Mouse (Mus musculus) MEL (cell line): Measurements from ENCODE around the gene Hdac1. TPM values are rescaled to one million over a fixed set of nuclear protein-coding genes. Genes with fewer than 3 reads are reported as not detected.

ENCODE experiments used
- DNase-seq: peaks from one replicate; pipeline ENCODE4 v3.0.0; 2011; ENCODE audit warnings: low read depth, low spot score
- H3K27ac ChIP-seq: 2 replicates; pipeline ENCODE4 v1.5.1; 2012; ENCODE audit warnings: low read depth, mild to moderate bottlenecking, control low read depth, low read length, moderate library complexity; ENCODE audit not compliant: control insufficient read depth
- H3K27me3 ChIP-seq, 2 experiments: fragments of 150-350 bp in 1 of 2; sonication (generic) in 1 of 2; 2 replicates each; pipeline ENCODE4 v1.6.1; 2012; ENCODE audit warnings: low read length in 2 of 2, mild to moderate bottlenecking in 2 of 2, improper control_type of control experiment in 1 of 2, moderate library complexity in 1 of 2; ENCODE audit not compliant: insufficient read depth in 2 of 2, control insufficient read depth in 1 of 2
- H3K36me3 ChIP-seq, 2 experiments: 2 replicates each; pipeline ENCODE4 v1.6.1; 2012 to 2014; ENCODE audit warnings: low read length in 2 of 2, improper control_type of control experiment in 1 of 2, inconsistent platforms in 1 of 2, mild to moderate bottlenecking in 1 of 2; ENCODE audit not compliant: insufficient read depth in 2 of 2, control insufficient read depth in 1 of 2
- H3K4me1 ChIP-seq, 2 experiments: fragments of 150-350 bp in 1 of 2; sonication (generic) in 1 of 2; 2 replicates each; pipeline ENCODE4 v1.6.1; 2012; ENCODE audit warnings: low read length in 2 of 2, improper control_type of control experiment in 1 of 2, mild to moderate bottlenecking in 1 of 2; ENCODE audit not compliant: insufficient read depth in 2 of 2, control insufficient read depth in 1 of 2
- H3K4me3 ChIP-seq, 2 experiments: fragments of 150-350 bp in 1 of 2; sonication (generic) in 1 of 2; 2 replicates each; pipeline ENCODE4 v1.5.1; 2012; ENCODE audit warnings: low read depth in 2 of 2, low read length in 2 of 2, mild to moderate bottlenecking in 2 of 2, moderate library complexity in 2 of 2, control low read depth in 1 of 2, improper control_type of control experiment in 1 of 2; ENCODE audit not compliant: control insufficient read depth in 1 of 2, insufficient read depth in 1 of 2
- H3K79me2 ChIP-seq: 2 replicates; pipeline ENCODE4 v1.6.1; 2012; ENCODE audit warnings: mild to moderate bottlenecking, low read length, moderate library complexity; ENCODE audit not compliant: control insufficient read depth, poor library complexity, insufficient read depth
- H3K9ac ChIP-seq: 2 replicates; pipeline ENCODE4 v1.6.1; 2012; ENCODE audit warnings: low read depth, mild to moderate bottlenecking, control low read depth, low read length, moderate library complexity; ENCODE audit not compliant: control insufficient read depth, poor library complexity, severe bottlenecking
- H3K9me3 ChIP-seq: fragments of 150-350 bp; sonication (generic); replicated peaks from 2 replicates; pipeline ENCODE4 v1.6.1; 2012; ENCODE audit warnings: mild to moderate bottlenecking, low read length, improper control_type of control experiment, moderate library complexity; ENCODE audit not compliant: insufficient read depth
- ELF1 ChIP-seq: IDR thresholded peaks from 2 replicates; pipeline ENCODE4 v1.6.1; 2014; ENCODE audit warnings: low read depth, mild to moderate bottlenecking, inconsistent platforms, low read length, improper control_type of control experiment, moderate library complexity
- GATA1 ChIP-seq: IDR thresholded peaks from 2 replicates; pipeline ENCODE4 v1.6.1; 2011; ENCODE audit warnings: low read depth, low read length, improper control_type of control experiment
- HCFC1 ChIP-seq: IDR thresholded peaks from 2 replicates; pipeline ENCODE4 v1.6.1; 2012; ENCODE audit warnings: low read depth, mild to moderate bottlenecking, inconsistent platforms, low read length, improper control_type of control experiment, moderate library complexity
- MAFK ChIP-seq: IDR thresholded peaks from 2 replicates; pipeline ENCODE4 v1.6.1; 2011; ENCODE audit warnings: low read depth, mild to moderate bottlenecking, low read length, improper control_type of control experiment, borderline replicate concordance
- MXI1 ChIP-seq: IDR thresholded peaks from 2 replicates; pipeline ENCODE4 v1.6.1; 2011; ENCODE audit warnings: mild to moderate bottlenecking, low read depth, low read length, improper control_type of control experiment
- MYC ChIP-seq: IDR thresholded peaks from 2 replicates; pipeline ENCODE4 v1.6.1; 2011; ENCODE audit warnings: low read depth, mild to moderate bottlenecking, low read length, improper control_type of control experiment, moderate library complexity
- NRF1 ChIP-seq: IDR thresholded peaks from 2 replicates; pipeline ENCODE4 v1.6.1; 2014; ENCODE audit warnings: low read depth, mild to moderate bottlenecking, inconsistent platforms, low read length, improper control_type of control experiment, moderate library complexity; ENCODE audit not compliant: poor library complexity, insufficient read depth, severe bottlenecking
- POLR2A ChIP-seq, 2 experiments: IDR thresholded peaks; 2 replicates each; pipeline ENCODE4 v1.6.1; 2011 to 2012; ENCODE audit warnings: low read length in 2 of 2, mild to moderate bottlenecking in 2 of 2, control low read depth in 1 of 2, improper control_type of control experiment in 1 of 2, low read depth in 1 of 2, moderate library complexity in 1 of 2; ENCODE audit not compliant: control insufficient read depth in 1 of 2, insufficient read depth in 1 of 2, poor library complexity in 1 of 2
- RAD21 ChIP-seq: IDR thresholded peaks from 2 replicates; pipeline ENCODE4 v1.6.1; 2011; ENCODE audit warnings: mild to moderate bottlenecking, low read depth, low read length, improper control_type of control experiment
- SIN3A ChIP-seq: IDR thresholded peaks from 2 replicates; pipeline ENCODE4 v1.6.1; 2012; ENCODE audit warnings: low read length, improper control_type of control experiment, inconsistent platforms
- SMC3 ChIP-seq: IDR thresholded peaks from 2 replicates; pipeline ENCODE4 v1.6.1; 2011; ENCODE audit warnings: low read depth, low read length, improper control_type of control experiment
- TBP ChIP-seq: IDR thresholded peaks from 2 replicates; pipeline ENCODE4 v1.8.0; 2011; ENCODE audit warnings: low read depth, low read length, improper control_type of control experiment
- UBTF ChIP-seq: IDR thresholded peaks from 2 replicates; pipeline ENCODE4 v1.6.1; 2012; ENCODE audit warnings: low read depth, mild to moderate bottlenecking, inconsistent platforms, low read length, improper control_type of control experiment, moderate library complexity, borderline replicate concordance; ENCODE audit not compliant: insufficient read depth
- ZC3H11A ChIP-seq: IDR thresholded peaks from 2 replicates; pipeline ENCODE4 v1.6.1; 2012; ENCODE audit warnings: low read depth, mild to moderate bottlenecking, inconsistent platforms, low read length, improper control_type of control experiment
- ZMIZ1 ChIP-seq: IDR thresholded peaks from 2 replicates; pipeline ENCODE4 v1.6.1; 2012; ENCODE audit warnings: low read depth, mild to moderate bottlenecking, inconsistent platforms, low read length, improper control_type of control experiment, moderate library complexity
- ZNF384 ChIP-seq: IDR thresholded peaks from 2 replicates; pipeline ENCODE4 v1.6.1; 2012; ENCODE audit warnings: low read depth, mild to moderate bottlenecking, inconsistent platforms, low read length, improper control_type of control experiment
- polyA plus RNA-seq, 2 experiments: library from polyadenylated mRNA; stranded (reverse) in 1 of 2; unstranded in 1 of 2; fragments of >175 nt in 1 of 2; fragments of >200 nt in 1 of 2; gene quantifications; 2 replicates each; pipeline versions ENCODE4 v1.2.1 to v1.2.4; 2012; ENCODE audit warnings: low replicate concordance in 2 of 2, low read depth in 1 of 2; ENCODE audit not compliant: insufficient read length in 2 of 2, insufficient read depth in 1 of 2, missing spikeins in 1 of 2
- total RNA-seq: library from RNA; depleted of rRNA; stranded (reverse); fragments of 300-350 nt; gene quantifications from 2 replicates; pipeline ENCODE4 v1.2.3, GENCODE M21; 2012

The Hdac1 gene
- total and polyA plus RNA-seq, 3 experiments: 38.9 to 185 (median 108) TPM

GRCm38 (mm10) chr4:129573430-129573829 lies 30.9 kb upstream of the Hdac1 start, which contains the start of gene Lck:
Gene Lck, minus strand, starts transcription at chr4:129573641.
- Histone ChIP-seq H3K27me3 (no peaks in the 10 kb centered on the region; a peak in 1 of 4 replicates), H3K36me3 (peaks cover 0 to 6% of the 10 kb centered on the region in 2 experiments; a peak in 2 of 4 replicates), H3K27ac (no peak within 1 kb of the TSS), H3K9ac (no peak within 1 kb of the TSS), H3K4me3 (no peak within 1 kb of the TSS), H3K4me1 (peaks cover 0 to 15% of the 10 kb centered on the region in 2 experiments; a peak in 3 of 4 replicates), H3K9me3 (no peaks in the 10 kb centered on the region), H3K79me2 (no peaks in the 10 kb centered on the region)
- DNase-seq: no peak
- TF ChIP-seq RAD21 (no peak), HCFC1 (no peak), ZNF384 (no peak), ELF1 (no peak)

- no peaks in the 10 kb centered on the region for H3K79me2 ChIP-seq
- no peaks in the 10 kb centered on the region for H3K9me3 ChIP-seq
- H3K4me1 ChIP-seq: peaks cover 0 to 12% of the 10 kb centered on the region in 2 experiments; a peak in 3 of 4 replicates
- no peak overlapping the region for H3K4me3 ChIP-seq
- DNase-seq: no peak
- peaks cover 0 to 6% of the 10 kb centered on the region in 2 experiments; a peak in 2 of 4 replicates for H3K36me3 ChIP-seq
- TF ChIP-seq SIN3A: no peak
- TF ChIP-seq ZMIZ1: no peak
- no peak for TF ChIP-seq SMC3
- TF ChIP-seq TBP: no peak
- no peak for TF ChIP-seq MYC
- TF ChIP-seq MXI1: no peak
- TF ChIP-seq ELF1: no peak
- no peak for TF ChIP-seq NRF1
- no peak for TF ChIP-seq MAFK
- TF ChIP-seq ZC3H11A: no peak
- no peak for TF ChIP-seq UBTF
- TF ChIP-seq GATA1: no peak
- TF ChIP-seq POLR2A (IDR thresholded peaks at IDR 0.05; ENCODE audit: control insufficient read depth in 1 of 2, insufficient read depth in 1 of 2, low read depth in 1 of 2, low read length in 2 of 2, poor library complexity in 1 of 2): no peak
- H3K27me3 ChIP-seq: no peaks in the 10 kb centered on the region; a peak in 1 of 4 replicates
- no peak overlapping the region for H3K27ac ChIP-seq
- H3K9ac ChIP-seq: no peak overlapping the region
Observed at GRCm38 (mm10) chr4:129573093-129573370, 30.5 kb upstream of the Hdac1 start.
